Mouse (Mus musculus): Measurements from ENCODE around the gene Vmn1r67. TPM values are rescaled to one million over a fixed set of nuclear protein-coding genes. Genes with fewer than 3 reads are reported as not detected.

Gene Vmn1r67
- not detected in 2 replicates for polyA plus RNA-seq (2015; fragmentation: Nextera tagmentation; extraction: Ambion mirVana)

GRCm38 (mm10) chr7:10443031-10443430, at the start of gene Vmn1r67:
Gene Vmn1r67, plus strand, starts transcription at chr7:10443331.
- Histone ChIP-seq H3K27ac (replicated peaks) (no peak within 1 kb of the TSS), H3K27me3 (no peaks in the 10 kb centered on the region)
- no peak for ATAC-seq (ENCODE audit: insufficient number of reproducible peaks, low FRiP score, low TSS enrichment, low read depth)

GRCm38 (mm10) chr7:10458166-10458565, 15.0 kb downstream of the Vmn1r67 start:
- Histone ChIP-seq H3K4me1 (no peaks in the 10 kb centered on the region), H3K4me2 (replicated peaks) (no peak overlapping the region), H3K27ac (replicated peaks) (no peak overlapping the region), H3K27me3 (no peaks in the 10 kb centered on the region), H3K9me3 (replicated peaks) (no peaks in the 10 kb centered on the region; the same call in 1 of the 2 replicates), H3K4me3 (replicated peaks) (no peak overlapping the region), H3K36me3 (no peaks in the 10 kb centered on the region), H3K9ac (no peak overlapping the region)
- WGBS: 69% methylated on average over 3 of the region's 3 CpGs
- no peak for ATAC-seq (ENCODE audit: insufficient number of reproducible peaks, low FRiP score, low TSS enrichment, low read depth)

More at GRCm38 (mm10) chr7:10443031-10443430, at the start of gene Vmn1r67:
- Histone ChIP-seq H3K4me3 (replicated peaks) (no peak within 1 kb of the TSS), H3K4me2 (replicated peaks) (no peak within 1 kb of the TSS), H3K9ac (no peak within 1 kb of the TSS), H3K4me1 (no peaks in the 10 kb centered on the region), H3K36me3 (no peaks in the 10 kb centered on the region), H3K9me3 (replicated peaks) (no peaks in the 10 kb centered on the region)

GRCm38 (mm10) chr7:10479813-10480212, 36.7 kb downstream of the Vmn1r67 start:
- no peak for ATAC-seq (ENCODE audit: insufficient number of reproducible peaks, low FRiP score, low TSS enrichment, low read depth)
- Histone ChIP-seq H3K27ac (replicated peaks) (no peak overlapping the region), H3K4me1 (no peaks in the 10 kb centered on the region), H3K9ac (no peak overlapping the region), H3K9me3 (replicated peaks) (no peaks in the 10 kb centered on the region), H3K27me3 (no peaks in the 10 kb centered on the region), H3K4me2 (replicated peaks) (no peak overlapping the region), H3K4me3 (replicated peaks) (no peak overlapping the region), H3K36me3 (no peaks in the 10 kb centered on the region)

- WGBS: 55% methylated on average over 18 of the region's 18 CpGs
- ATAC-seq (ENCODE audit: insufficient number of reproducible peaks, low FRiP score, low TSS enrichment, low read depth): no peak
- peak overlapping the region; percentile 17 for H3K4me3 ChIP-seq (replicated peaks)
- no peaks in the 10 kb centered on the region for H3K36me3 ChIP-seq
- no peaks in the 10 kb centered on the region for H3K27me3 ChIP-seq
- H3K27ac ChIP-seq (replicated peaks): no peak overlapping the region
- H3K9ac ChIP-seq: no peak overlapping the region
- H3K9me3 ChIP-seq (replicated peaks): no peaks in the 10 kb centered on the region
- 0 out of 2 replicates have a peak overlapping the region, but pooled peaks have one; percentile 8 for H3K4me2 ChIP-seq (replicated peaks)
- H3K4me1 ChIP-seq: no peaks in the 10 kb centered on the region
Measured at GRCm38 (mm10) chr7:10480588-10481233, 37.6 kb downstream of the Vmn1r67 start.

DNA sequence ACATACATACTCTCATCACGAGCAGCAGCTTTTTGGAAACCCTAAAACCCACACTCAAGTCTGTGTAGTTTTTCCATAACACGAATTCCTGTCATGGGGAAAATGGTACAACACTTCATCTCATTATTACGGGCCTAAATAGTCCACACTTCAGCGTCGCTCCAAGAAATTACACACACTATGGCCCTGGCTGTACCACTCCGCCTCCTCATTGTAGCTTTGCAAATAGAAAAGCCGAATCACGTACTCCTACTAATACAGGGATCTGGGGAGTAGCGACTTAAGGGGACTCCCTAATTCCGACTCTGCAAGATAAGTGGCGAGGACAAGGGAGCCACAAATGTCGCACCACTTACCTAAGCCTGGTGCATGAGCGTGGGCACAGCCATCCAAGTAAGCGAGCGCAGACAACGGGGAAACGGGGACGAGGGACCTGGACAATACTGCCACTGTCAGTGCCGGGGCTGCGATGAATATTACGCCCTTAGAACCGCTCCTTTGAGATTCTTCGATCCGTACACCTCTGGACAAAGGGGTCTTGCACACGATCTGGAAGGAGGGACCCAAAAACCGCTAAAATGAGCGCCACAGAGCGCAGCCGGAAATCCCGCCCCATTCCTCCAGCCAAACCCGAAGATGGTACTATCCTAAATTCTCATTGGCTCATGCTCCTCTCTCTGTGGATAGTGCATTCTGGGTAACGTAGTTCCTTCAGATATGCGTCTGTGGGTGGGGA, 51.8 kb downstream of the Vmn1r67 start, which contains the start of gene Zik1:
TSS of gene Zik1 (minus strand) at position 609 of the 736 bp plus-strand sequence.
- no peaks in the 10 kb centered on the region for H3K27me3 ChIP-seq
- peak within 1 kb of the TSS; percentile 58 for H3K4me2 ChIP-seq (replicated peaks)
- H3K36me3 ChIP-seq: peaks cover 29% of the 10 kb centered on the region
- H3K27ac ChIP-seq (replicated peaks): no peak within 1 kb of the TSS
- peaks cover 10% of the 10 kb centered on the region; the same call in 1 of the 2 replicates for H3K4me1 ChIP-seq
- 1% methylated on average over 33 of the region's 33 CpGs for WGBS
- no peaks in the 10 kb centered on the region for H3K9me3 ChIP-seq (replicated peaks)
- peak within 1 kb of the TSS; percentile 70 for H3K9ac ChIP-seq
- peak within 1 kb of the TSS; percentile 68 for H3K4me3 ChIP-seq (replicated peaks)
- peak; percentile 94 for ATAC-seq (ENCODE audit: insufficient number of reproducible peaks, low FRiP score, low TSS enrichment, low read depth)

- peaks cover 23% of the 10 kb centered on the region for H3K36me3 ChIP-seq
- peak; percentile 20; the same call in 1 of the 2 replicates for ATAC-seq (ENCODE audit: insufficient number of reproducible peaks, low FRiP score, low TSS enrichment, low read depth)
- H3K9ac ChIP-seq: no peak overlapping the region
- peak overlapping the region; percentile 68 for H3K4me3 ChIP-seq (replicated peaks)
- H3K4me1 ChIP-seq: peaks cover 10% of the 10 kb centered on the region; the same call in 1 of the 2 replicates
- H3K4me2 ChIP-seq (replicated peaks): peak overlapping the region; percentile 58
- H3K9me3 ChIP-seq (replicated peaks): no peaks in the 10 kb centered on the region
- no peak overlapping the region for H3K27ac ChIP-seq (replicated peaks)
- no peaks in the 10 kb centered on the region for H3K27me3 ChIP-seq
- WGBS: 32% methylated on average over 6 of the region's 6 CpGs
Measured at GRCm38 (mm10) chr7:10495578-10495977, 52.4 kb downstream of the Vmn1r67 start.

Other genes starting within 250 kb of the Vmn1r67 start
- gene Vmn1r66, start 165.3 kb upstream of the Vmn1r67 start, polyA plus RNA-seq (2015; fragmentation: Nextera tagmentation; extraction: Ambion mirVana): 0.05 TPM in 1 of 2 replicates, not detected in the other
- 11.3 TPM in 2 replicates for gene Zik1, start 52.1 kb downstream of the Vmn1r67 start, polyA plus RNA-seq (2015; fragmentation: Nextera tagmentation; extraction: Ambion mirVana)
- not detected in 2 replicates for gene Vmn1r68, start 115.2 kb downstream of the Vmn1r67 start, polyA plus RNA-seq (2015; fragmentation: Nextera tagmentation; extraction: Ambion mirVana)
- gene Vmn1r69, start 170.3 kb downstream of the Vmn1r67 start, polyA plus RNA-seq (2015; fragmentation: Nextera tagmentation; extraction: Ambion mirVana): not detected in 2 replicates
- gene Vmn1r70, start 188.2 kb downstream of the Vmn1r67 start, polyA plus RNA-seq (2015; fragmentation: Nextera tagmentation; extraction: Ambion mirVana): not detected in 2 replicates
- gene Nlrp4b, start 244.5 kb downstream of the Vmn1r67 start, polyA plus RNA-seq (2015; fragmentation: Nextera tagmentation; extraction: Ambion mirVana): not detected in 2 replicates